Mouse (Mus musculus): Measurements from ENCODE around the gene Tial1. TPM values are rescaled to one million over a fixed set of nuclear protein-coding genes. Genes with fewer than 3 reads are reported as not detected.

Gene Tial1
- polyA plus RNA-seq (2015; fragmentation: Nextera tagmentation; extraction: Ambion mirVana): 32.2 and 34.3 TPM in 2 replicates

- Histone ChIP-seq H3K36me3 (no peaks in the 10 kb centered on the region), H3K4me3 (peak within 1 kb of the TSS; percentile 86), H3K27ac (replicated peaks) (peak within 1 kb of the TSS; percentile 91), H3K9ac (peak within 1 kb of the TSS; percentile 93), H3K9me3 (no peaks in the 10 kb centered on the region), H3K27me3 (no peaks in the 10 kb centered on the region), H3K4me1 (replicated peaks) (peaks cover 31% of the 10 kb centered on the region), H3K4me2 (peak within 1 kb of the TSS; percentile 90)
- under 1% methylated on average over 69 of the region's 69 CpGs for WGBS
- ATAC-seq (ENCODE audit: low read depth): peak; percentile 99
Observed at GRCm38 (mm10) chr7:128461285-128462215, at the start of gene Tial1. TSS of gene Tial1 (minus strand) at chr7:128461717.

- Histone ChIP-seq H3K27me3 (no peaks in the 10 kb centered on the region), H3K36me3 (no peaks in the 10 kb centered on the region), H3K4me1 (replicated peaks) (no peaks in the 10 kb centered on the region), H3K9me3 (no peaks in the 10 kb centered on the region), H3K27ac (replicated peaks) (no peak overlapping the region), H3K9ac (no peak overlapping the region), H3K4me3 (no peak overlapping the region), H3K4me2 (no peak overlapping the region)
- ATAC-seq (ENCODE audit: low read depth): no peak
- 91% methylated on average over 6 of the region's 6 CpGs for WGBS
Observed at GRCm38 (mm10) chr7:128504091-128504490, 42.6 kb upstream of the Tial1 start.

GRCm38 (mm10) chr7:128499801-128500200 is 38.3 kb upstream of the Tial1 start:
- H3K4me2 ChIP-seq: no peak overlapping the region
- no peak for ATAC-seq (ENCODE audit: low read depth)
- H3K27me3 ChIP-seq: no peaks in the 10 kb centered on the region
- no peak overlapping the region for H3K27ac ChIP-seq (replicated peaks)
- H3K4me1 ChIP-seq (replicated peaks): no peaks in the 10 kb centered on the region
- no peak overlapping the region for H3K4me3 ChIP-seq
- H3K9ac ChIP-seq: no peak overlapping the region
- no peaks in the 10 kb centered on the region for H3K36me3 ChIP-seq
- no peaks in the 10 kb centered on the region for H3K9me3 ChIP-seq
- 88% methylated on average over 6 of the region's 6 CpGs for WGBS

- no peaks in the 10 kb centered on the region for H3K27me3 ChIP-seq
- ATAC-seq (ENCODE audit: low read depth): no peak
- H3K4me3 ChIP-seq: no peak overlapping the region
- no peak overlapping the region for H3K27ac ChIP-seq (replicated peaks)
- 89% methylated on average over 5 of the region's 5 CpGs for WGBS
- no peaks in the 10 kb centered on the region for H3K9me3 ChIP-seq
- H3K9ac ChIP-seq: no peak overlapping the region
- no peaks in the 10 kb centered on the region for H3K4me1 ChIP-seq (replicated peaks)
- H3K36me3 ChIP-seq: no peaks in the 10 kb centered on the region
- no peak overlapping the region for H3K4me2 ChIP-seq
Observed at GRCm38 (mm10) chr7:128494546-128494945, 33.0 kb upstream of the Tial1 start.

GRCm38 (mm10) chr7:128488986-128489385 is 27.5 kb upstream of the Tial1 start:
- H3K27me3 ChIP-seq: no peaks in the 10 kb centered on the region
- no peak overlapping the region for H3K27ac ChIP-seq (replicated peaks)
- WGBS: 92% methylated on average over 3 of the region's 3 CpGs
- H3K9me3 ChIP-seq: peaks cover 32% of the 10 kb centered on the region
- H3K4me3 ChIP-seq: no peak overlapping the region
- H3K4me1 ChIP-seq (replicated peaks): no peaks in the 10 kb centered on the region
- no peak overlapping the region for H3K9ac ChIP-seq
- ATAC-seq (ENCODE audit: low read depth): no peak
- no peaks in the 10 kb centered on the region for H3K36me3 ChIP-seq
- H3K4me2 ChIP-seq: no peak overlapping the region

- H3K4me2 ChIP-seq: peak overlapping the region; percentile 41
- H3K9ac ChIP-seq: no peak overlapping the region
Observed at GRCm38 (mm10) chr7:128474322-128474721, 12.8 kb upstream of the Tial1 start.

GRCm38 (mm10) chr7:128462406-128462805 is 889 bp upstream of the Tial1 start:
- Histone ChIP-seq H3K4me3 (peak overlapping the region; percentile 86), H3K4me1 (replicated peaks) (peaks cover 29% of the 10 kb centered on the region), H3K9ac (peak overlapping the region; percentile 58), H3K27ac (replicated peaks) (no peak overlapping the region), H3K9me3 (no peaks in the 10 kb centered on the region), H3K27me3 (no peaks in the 10 kb centered on the region), H3K36me3 (no peaks in the 10 kb centered on the region), H3K4me2 (peak overlapping the region; percentile 64)
- WGBS: 73% methylated on average over 5 of the region's 5 CpGs
- ATAC-seq (ENCODE audit: low read depth): no peak

More at GRCm38 (mm10) chr7:128474322-128474721, 12.8 kb upstream of the Tial1 start:
- Histone ChIP-seq H3K9me3 (no peaks in the 10 kb centered on the region), H3K4me1 (replicated peaks) (no peaks in the 10 kb centered on the region), H3K36me3 (no peaks in the 10 kb centered on the region), H3K4me3 (peak overlapping the region; percentile 18; the same call in 1 of the 2 replicates), H3K27ac (replicated peaks) (no peak overlapping the region), H3K27me3 (no peaks in the 10 kb centered on the region)
- 30% methylated on average over 10 of the region's 10 CpGs for WGBS
- peak; percentile 72; the same call in 1 of the 2 replicates for ATAC-seq (ENCODE audit: low read depth)

- no peaks in the 10 kb centered on the region for H3K9me3 ChIP-seq
- 0% methylated on average over 12 of the region's 23 CpGs for WGBS
- H3K36me3 ChIP-seq: no peaks in the 10 kb centered on the region
- H3K4me3 ChIP-seq: peak overlapping the region; percentile 86
- peak overlapping the region; percentile 93 for H3K9ac ChIP-seq
- H3K4me1 ChIP-seq (replicated peaks): peaks cover 31% of the 10 kb centered on the region
- peak; percentile 57 for ATAC-seq (ENCODE audit: low read depth)
- peak overlapping the region; percentile 90 for H3K4me2 ChIP-seq
- H3K27me3 ChIP-seq: no peaks in the 10 kb centered on the region
- peak overlapping the region; percentile 91 for H3K27ac ChIP-seq (replicated peaks)
Observed at GRCm38 (mm10) chr7:128460865-128461228, 670 bp downstream of the Tial1 start.

GRCm38 (mm10) chr7:128460131-128460864 is 1.2 kb downstream of the Tial1 start:
- Histone ChIP-seq H3K4me1 (replicated peaks) (peaks cover 31% of the 10 kb centered on the region), H3K27me3 (no peaks in the 10 kb centered on the region), H3K4me3 (peak overlapping the region; percentile 86), H3K27ac (replicated peaks) (peak overlapping the region; percentile 91), H3K9ac (peak overlapping the region; percentile 93), H3K4me2 (peak overlapping the region; percentile 90), H3K9me3 (no peaks in the 10 kb centered on the region), H3K36me3 (no peaks in the 10 kb centered on the region)
- under 1% methylated on average over 36 of the region's 36 CpGs for WGBS
- ATAC-seq (ENCODE audit: low read depth): no peak

- 19% methylated on average over 4 of the region's 4 CpGs for WGBS
- Histone ChIP-seq H3K4me3 (peak overlapping the region; percentile 86), H3K27me3 (no peaks in the 10 kb centered on the region), H3K4me2 (peak overlapping the region; percentile 90), H3K36me3 (no peaks in the 10 kb centered on the region), H3K27ac (replicated peaks) (peak overlapping the region; percentile 91), H3K9me3 (no peaks in the 10 kb centered on the region), H3K4me1 (replicated peaks) (peaks cover 31% of the 10 kb centered on the region), H3K9ac (peak overlapping the region; percentile 93)
- ATAC-seq (ENCODE audit: low read depth): no peak
Observed at GRCm38 (mm10) chr7:128459791-128460130, 1.8 kb downstream of the Tial1 start.

- no peak overlapping the region; the same call in 1 of the 2 replicates for H3K4me2 ChIP-seq
- no peaks in the 10 kb centered on the region for H3K27me3 ChIP-seq
- peaks cover 31% of the 10 kb centered on the region for H3K4me1 ChIP-seq (replicated peaks)
- peaks cover 13% of the 10 kb centered on the region for H3K36me3 ChIP-seq
- no peak for ATAC-seq (ENCODE audit: low read depth)
- H3K9ac ChIP-seq: no peak overlapping the region
- H3K4me3 ChIP-seq: no peak overlapping the region
- no peak overlapping the region for H3K27ac ChIP-seq (replicated peaks)
- no peaks in the 10 kb centered on the region for H3K9me3 ChIP-seq
Observed at GRCm38 (mm10) chr7:128458011-128458410, 3.5 kb downstream of the Tial1 start.

- H3K27ac ChIP-seq (replicated peaks): no peak overlapping the region
- ATAC-seq (ENCODE audit: low read depth): no peak
- H3K4me2 ChIP-seq: no peak overlapping the region
- H3K4me1 ChIP-seq (replicated peaks): peaks cover 5% of the 10 kb centered on the region
- no peaks in the 10 kb centered on the region for H3K9me3 ChIP-seq
- H3K36me3 ChIP-seq: peaks cover 51% of the 10 kb centered on the region
- H3K27me3 ChIP-seq: no peaks in the 10 kb centered on the region
- H3K9ac ChIP-seq: no peak overlapping the region
- 89% methylated on average over 1 of the region's 1 CpGs for WGBS
- no peak overlapping the region for H3K4me3 ChIP-seq
Observed at GRCm38 (mm10) chr7:128452731-128453130, 8.8 kb downstream of the Tial1 start.
